ENCODE assay signal across 13 mouse cellular contexts in genomic region chr9:41470010-41470409, GRCm38 (mm10).
DNase-seq lines count a peak whose midpoint lies in the region; ATAC-seq lines count a peak whose summit lies in the region.
"Had no signal": no experiment of that assay in that cellular context is flagged by ENCODE, and none has a peak within 500 bp of the region (broad histone marks: within the 10 kb centered on the region; RNA-seq: fewer than 3 reads in every experiment).

No protein-coding gene starts in this region.

- no peaks in the 10 kb centered on the region for H3K27me3 ChIP-seq in heart, embryonic 15.5 days
- no peaks in the 10 kb centered on the region for H3K27me3 ChIP-seq in forebrain, embryonic 16.5 days (replicated peaks; ENCODE audit: control insufficient read depth, insufficient read depth, low read length)
- no peaks in the 10 kb centered on the region for H3K27me3 ChIP-seq in limb, embryonic 15.5 days
- H3K27me3 ChIP-seq in liver, embryonic 11.5 days (replicated peaks; ENCODE audit: control insufficient read depth, insufficient read depth, low read length), result no peaks in the 10 kb centered on the region

- no peak overlapping the region for H3K4me2 ChIP-seq in heart, embryonic 15.5 days
- H3K4me2 ChIP-seq in forebrain, embryonic 16.5 days (ENCODE audit: low read length), result no peak overlapping the region
- 0 out of 2 replicates have a peak overlapping the region, but pooled peaks have one; percentile 1 for H3K4me2 ChIP-seq in limb, embryonic 15.5 days
- no peak overlapping the region for H3K4me2 ChIP-seq in liver, embryonic 11.5 days

- H3K36me3 ChIP-seq in heart, embryonic 15.5 days, result no peaks in the 10 kb centered on the region
- no peaks in the 10 kb centered on the region for H3K36me3 ChIP-seq in forebrain, embryonic 16.5 days (ENCODE audit: control insufficient read depth, insufficient read depth)
- no peaks in the 10 kb centered on the region for H3K36me3 ChIP-seq in limb, embryonic 15.5 days
- no peaks in the 10 kb centered on the region for H3K36me3 ChIP-seq in liver, embryonic 11.5 days (ENCODE audit: control insufficient read depth, insufficient read depth, low read length)

- H3K4me1 ChIP-seq in heart, embryonic 15.5 days (replicated peaks), result peaks cover 8% of the 10 kb centered on the region
- H3K4me1 ChIP-seq in forebrain, embryonic 16.5 days (replicated peaks; ENCODE audit: control insufficient read depth, insufficient read depth, low read length), result peaks cover 27% of the 10 kb centered on the region
- peaks cover 23% of the 10 kb centered on the region for H3K4me1 ChIP-seq in limb, embryonic 15.5 days
- 0 out of 2 replicates have a peak, but pooled peaks cover 1% of the 10 kb centered on the region for H3K4me1 ChIP-seq in liver, embryonic 11.5 days (replicated peaks; ENCODE audit: control insufficient read depth, insufficient read depth, low read length)

- 50% methylated on average over 6 of the region's 6 CpGs for WGBS in heart, embryonic 15.5 days
- WGBS in forebrain, embryonic 16.5 days, result 15% methylated on average over 6 of the region's 6 CpGs
- WGBS in limb, embryonic 15.5 days, result 17% methylated on average over 6 of the region's 6 CpGs
- 64% methylated on average over 6 of the region's 6 CpGs for WGBS in liver, embryonic 11.5 days

- no peaks in the 10 kb centered on the region for H3K9me3 ChIP-seq in heart, embryonic 15.5 days (replicated peaks)
- H3K9me3 ChIP-seq in forebrain, embryonic 16.5 days (ENCODE audit: control insufficient read depth, low read length), result no peaks in the 10 kb centered on the region
- no peaks in the 10 kb centered on the region for H3K9me3 ChIP-seq in limb, embryonic 15.5 days
- no peaks in the 10 kb centered on the region for H3K9me3 ChIP-seq in liver, embryonic 11.5 days (ENCODE audit: control insufficient read depth, low read length)

- H3K4me3 ChIP-seq in heart, embryonic 15.5 days, result no peak overlapping the region
- no peak overlapping the region for H3K4me3 ChIP-seq in forebrain, embryonic 16.5 days (replicated peaks; ENCODE audit: low read length)
- no peak overlapping the region for H3K4me3 ChIP-seq in limb, embryonic 15.5 days
- no peak overlapping the region for H3K4me3 ChIP-seq in liver, embryonic 11.5 days (ENCODE audit: low read depth, low read length)

- DNase-seq in heart, adult 8-10 months (ENCODE audit: low spot score), result no peak
- DNase-seq in brain, adult 2 months (ENCODE audit: low read depth, low spot score), result peak; percentile 60
- no peak for DNase-seq in liver, embryonic 11.5 days (ENCODE audit: low spot score)
- DNase-seq in kidney, postnatal 14 days, result no peak
- DNase-seq: cerebellum, postnatal 14 days; gastrocnemius, postnatal 10 days; layer of hippocampus, postnatal 36 days; lung, postnatal 36 days had no signal

- ATAC-seq in heart, embryonic 15.5 days (replicated peaks; ENCODE audit: insufficient number of reproducible peaks, insufficient read depth, low FRiP score, low read depth), result no peak; the same call in 1 of the 2 replicates
- 0 out of 2 replicates have a peak, but pooled peaks have one; percentile 7 for ATAC-seq in forebrain, embryonic 16.5 days
- ATAC-seq in limb, embryonic 15.5 days (ENCODE audit: insufficient number of reproducible peaks, low FRiP score, low TSS enrichment, low read depth), result peak; percentile 66
- no peak for ATAC-seq in liver, embryonic 11.5 days (replicated peaks; ENCODE audit: low FRiP score)
- no peak for ATAC-seq in cerebellum, adult (ENCODE audit: insufficient number of reproducible peaks, low FRiP score, low TSS enrichment)
- ATAC-seq: activated CD4-positive, CD25-positive, alpha-beta regulatory T cell, adult 4 months had no signal

- H3K9ac ChIP-seq in heart, embryonic 15.5 days, result no peak overlapping the region
- peak overlapping the region; percentile 5; the same call in 1 of the 2 replicates for H3K9ac ChIP-seq in forebrain, embryonic 16.5 days (replicated peaks; ENCODE audit: low read depth, low read length)
- H3K9ac ChIP-seq in limb, embryonic 15.5 days, result no peak overlapping the region
- H3K9ac ChIP-seq in liver, embryonic 11.5 days (ENCODE audit: low read depth, low read length), result no peak overlapping the region

- H3K27ac ChIP-seq in heart, embryonic 15.5 days, result peak overlapping the region; percentile 45
- peak overlapping the region; percentile 52 for H3K27ac ChIP-seq in forebrain, embryonic 16.5 days (ENCODE audit: low read length)
- H3K27ac ChIP-seq in limb, embryonic 15.5 days, result peak overlapping the region; percentile 82
- H3K27ac ChIP-seq in liver, embryonic 11.5 days (ENCODE audit: low read depth, low read length), result no peak overlapping the region

Comparison
In these comparisons a context has a peak if more than half of its experiments do, and no peak if none do; other contexts are left out.
1. ATAC-seq: peak in forebrain, embryonic 16.5 days (single experiment) and limb, embryonic 15.5 days (single experiment); none in heart, embryonic 15.5 days (single experiment), liver, embryonic 11.5 days (single experiment) and cerebellum, adult (single experiment).